Mouse (Mus musculus): ENCODE results near the gene Zbtb20.

Gene Zbtb20

DNA sequence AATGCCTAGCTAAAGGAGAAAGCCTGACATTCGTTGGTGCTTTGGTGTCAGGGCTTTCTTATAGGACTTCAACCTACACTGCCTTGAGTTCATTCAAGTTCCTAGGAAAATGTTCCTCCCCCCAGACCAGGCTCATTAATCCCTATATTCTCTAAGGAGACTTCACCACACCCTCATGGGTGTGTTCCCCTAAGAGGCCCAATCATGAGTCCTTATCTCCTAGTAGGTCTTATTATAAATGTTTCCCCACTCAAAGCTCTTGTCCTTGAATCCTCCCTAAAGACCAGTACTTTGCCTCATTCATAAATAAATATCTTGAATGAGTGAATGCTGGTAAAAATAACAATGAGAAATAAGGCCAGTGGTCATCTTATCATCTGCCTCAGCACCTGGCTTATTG, 772.0 kb downstream of the Zbtb20 start:
- DNase-seq (ENCODE audit: low spot score in 2 of 2): no peak

DNA sequence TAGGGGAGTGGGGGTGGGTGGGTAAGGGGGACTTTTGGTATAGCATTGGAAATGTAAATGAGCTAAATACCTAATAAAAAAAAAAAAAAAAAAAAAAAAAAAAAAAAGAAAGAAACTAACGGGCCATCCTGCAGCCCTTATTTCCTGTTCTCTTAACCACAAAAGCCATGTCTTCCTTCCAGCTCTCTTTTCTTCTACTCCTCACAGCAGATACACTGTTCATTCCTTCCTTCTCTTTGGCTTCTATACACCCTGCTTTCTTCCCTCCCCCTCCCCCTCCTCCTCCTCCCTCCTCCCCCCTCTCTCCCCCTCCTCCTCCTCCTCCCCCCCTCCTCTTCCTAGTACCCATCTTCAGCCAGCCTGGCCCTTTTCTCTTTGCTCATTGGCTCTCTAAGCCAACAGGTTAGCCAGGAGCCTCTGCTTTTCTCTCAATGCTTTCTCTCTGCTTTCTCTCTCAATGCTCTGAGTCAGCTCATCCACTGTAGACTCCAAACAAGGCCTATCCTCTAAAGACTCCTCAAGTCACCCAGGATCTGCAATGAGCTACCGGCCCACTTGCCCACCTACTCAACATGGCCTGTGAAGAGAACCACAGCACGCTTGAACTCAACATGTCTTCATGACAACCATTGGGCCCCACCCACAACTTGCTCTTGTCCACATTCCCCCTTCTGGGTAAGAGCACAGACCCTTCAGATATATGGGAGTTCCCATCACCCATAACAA, 774.8 kb downstream of the Zbtb20 start:
- no peak for DNase-seq (ENCODE audit: low spot score in 2 of 2)

DNA sequence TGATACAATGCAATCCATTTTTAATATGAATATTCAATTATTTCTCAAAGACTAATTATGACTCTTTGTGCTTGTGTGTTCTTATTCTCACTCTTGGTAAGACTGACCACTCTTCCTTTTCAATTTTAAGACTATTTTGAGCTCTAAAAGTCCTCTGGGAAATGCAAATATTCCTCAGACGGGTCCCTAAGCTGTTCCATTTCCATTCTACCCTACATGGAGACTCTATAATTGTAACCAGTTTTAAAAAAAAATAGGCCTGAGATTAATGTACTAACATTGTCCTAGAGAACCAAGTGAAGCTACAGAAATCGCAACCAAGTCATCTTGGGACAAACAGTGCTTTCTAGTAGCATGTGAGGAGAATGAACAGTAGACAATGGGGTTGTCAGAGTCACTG, 777.6 kb downstream of the Zbtb20 start:
- no peak for DNase-seq (ENCODE audit: low spot score in 2 of 2)

DNA sequence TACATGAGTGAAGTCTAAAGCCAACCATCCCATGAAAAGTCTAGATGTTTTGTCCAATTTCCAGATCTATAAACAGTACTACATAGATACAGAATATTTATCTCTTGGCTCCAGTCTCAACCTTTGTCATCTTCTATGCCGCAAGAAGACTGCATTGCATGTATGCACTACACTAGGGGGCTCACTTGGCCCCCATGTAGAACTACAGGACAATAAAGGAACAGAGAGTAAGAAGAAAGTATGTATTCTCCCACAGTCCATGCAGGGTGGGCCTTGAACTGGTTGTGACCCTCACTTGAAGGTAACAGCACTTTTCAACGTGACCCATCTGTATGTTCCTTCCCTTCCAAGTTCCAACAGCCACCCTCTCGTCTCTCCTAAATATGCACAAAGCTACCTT, 778.6 kb downstream of the Zbtb20 start:
- DNase-seq (ENCODE audit: low spot score in 2 of 2): no peak

DNA sequence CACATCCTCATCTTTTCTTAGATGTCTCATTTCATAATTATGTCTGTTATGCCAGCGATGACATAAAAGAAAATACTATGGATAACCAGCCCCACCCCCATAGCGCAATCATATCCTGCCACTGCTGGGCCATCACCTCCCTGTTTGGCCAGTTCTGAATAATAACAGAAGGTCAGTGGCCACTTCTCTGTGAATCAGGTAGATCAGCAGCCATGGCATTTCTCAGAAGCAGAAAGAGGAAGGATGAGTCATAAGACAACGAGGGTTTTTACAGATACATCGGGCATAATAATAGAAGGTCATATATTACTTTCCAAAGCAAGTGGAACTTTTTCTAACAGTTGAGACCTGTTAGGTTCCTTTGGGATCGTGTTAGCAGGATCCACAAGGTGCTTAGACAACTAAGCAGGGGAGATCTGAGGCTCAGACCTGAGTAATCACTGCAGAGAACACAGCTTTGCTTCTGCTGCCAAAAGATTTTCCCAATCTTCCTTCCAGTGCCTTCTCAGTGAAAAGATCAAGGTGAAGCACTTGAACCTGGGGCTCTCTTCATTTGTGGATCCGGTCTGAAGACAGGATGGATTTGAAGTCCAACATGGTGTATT, 779.6 kb downstream of the Zbtb20 start:
- no peak for DNase-seq (ENCODE audit: low spot score in 2 of 2)

DNA sequence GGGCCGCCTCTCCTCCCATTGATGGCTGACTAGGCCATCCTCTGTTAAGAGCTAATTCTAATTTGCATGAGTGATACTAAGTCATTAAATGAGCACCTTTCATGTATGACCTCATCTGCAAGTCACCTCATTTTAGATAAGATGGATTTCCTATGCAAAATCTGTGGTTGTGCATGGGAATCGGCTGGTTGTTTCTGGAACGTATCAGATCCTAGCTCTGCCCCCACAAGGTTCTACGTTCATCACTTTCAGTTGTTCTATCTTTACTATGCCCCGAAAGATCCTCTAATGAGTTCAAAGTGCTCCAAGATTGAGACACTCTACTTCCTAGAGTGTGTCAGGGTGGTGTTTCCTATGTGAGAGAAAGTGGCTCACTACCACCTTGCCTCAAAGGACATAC, 785.9 kb downstream of the Zbtb20 start:
- DNase-seq (ENCODE audit: low spot score in 2 of 2): no peak

DNA sequence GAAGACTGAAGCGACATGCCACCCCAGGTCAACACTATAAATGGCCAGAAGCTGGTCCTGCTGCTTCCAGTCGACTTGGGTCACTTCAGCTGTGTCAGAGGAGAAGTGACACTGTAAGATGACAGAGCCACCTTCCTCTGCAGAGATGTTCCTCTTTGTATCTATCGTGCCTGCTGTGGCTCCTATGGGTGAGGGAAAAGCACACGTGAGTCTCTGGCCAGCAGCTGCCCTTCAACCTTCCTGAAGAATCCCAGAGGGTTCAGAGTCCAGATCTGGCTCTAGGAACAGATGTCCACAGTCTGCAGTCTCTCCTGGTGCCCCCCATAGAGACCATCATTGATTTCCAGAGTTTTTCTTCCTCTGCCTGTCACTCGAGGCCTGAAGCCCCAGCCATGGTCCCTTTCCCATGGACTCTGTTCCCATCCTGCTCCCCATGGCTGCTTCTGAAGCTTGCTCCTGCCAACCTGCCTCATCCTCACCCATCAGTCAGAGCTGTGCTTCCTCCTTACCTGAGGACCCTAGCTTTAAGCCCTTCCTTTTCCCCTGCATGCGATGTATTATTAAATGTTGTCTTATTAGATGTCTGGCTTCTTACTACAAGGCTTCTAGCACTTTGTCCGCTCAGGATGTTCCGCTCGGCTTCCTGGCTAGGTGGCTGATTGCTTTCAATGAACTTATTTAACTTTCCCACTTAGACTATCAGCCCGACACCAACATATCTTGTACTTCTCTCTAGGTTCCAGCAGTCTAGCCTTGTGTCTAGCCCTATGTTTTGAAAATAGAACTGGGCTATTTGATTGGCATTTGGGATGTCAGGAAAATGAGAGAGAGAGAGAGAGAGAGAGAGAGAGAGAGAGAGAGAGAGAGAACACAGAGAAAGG, 786.7 kb downstream of the Zbtb20 start:
- no peak for DNase-seq (ENCODE audit: low spot score in 2 of 2)

DNA sequence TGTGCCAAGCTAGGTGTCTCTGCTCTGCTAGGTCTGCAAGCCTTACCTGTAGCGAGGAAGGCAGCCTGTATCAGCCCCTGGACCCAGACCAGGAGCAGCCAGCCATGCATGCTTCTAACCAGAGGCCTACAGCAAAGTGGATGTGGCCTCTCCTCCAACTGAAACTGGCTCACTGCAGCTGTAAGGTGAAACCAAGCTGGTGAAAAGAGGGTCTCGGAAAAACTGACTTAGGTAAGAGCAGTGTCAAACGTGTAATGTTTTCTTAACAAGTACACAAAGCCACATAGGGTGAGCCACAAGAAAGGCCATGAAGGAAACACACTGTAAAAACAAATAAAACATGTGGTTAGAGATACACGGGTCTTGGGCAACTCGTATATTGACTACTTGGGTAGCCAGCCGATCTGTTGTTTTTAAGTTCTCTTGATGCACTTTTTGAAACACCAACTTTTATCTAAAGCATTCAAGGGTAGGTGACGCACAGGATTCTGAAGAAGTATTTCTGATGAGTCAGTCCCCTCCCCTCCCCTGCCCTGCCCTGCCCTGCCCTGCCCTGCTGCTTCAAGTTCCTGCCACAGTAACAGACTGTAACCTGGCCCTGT, 788.4 kb downstream of the Zbtb20 start, which contains the start of gene Tigit:
Tigit (minus strand) TSS at position 169 of the 602 bp plus-strand sequence.
- DNase-seq (ENCODE audit: low spot score in 2 of 2): no peak

DNA sequence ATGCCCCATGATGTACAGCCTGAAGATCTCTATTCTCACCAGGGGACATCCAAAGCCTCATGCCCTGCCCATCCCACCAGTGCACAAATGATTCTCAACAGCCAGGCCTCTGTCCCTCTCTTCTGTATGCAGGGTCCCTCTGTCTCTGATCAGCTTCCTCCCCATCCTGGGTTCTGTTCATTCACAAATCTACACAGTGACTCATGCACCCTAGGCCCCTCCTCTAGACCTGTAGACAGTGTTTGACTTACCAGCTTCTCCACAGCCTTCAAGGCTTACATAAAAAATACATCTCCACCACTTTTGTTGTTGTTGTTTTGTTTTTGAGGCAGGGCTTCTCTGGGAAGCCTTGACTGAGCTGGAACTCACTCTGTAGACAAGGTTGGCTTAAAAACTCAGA, 789.2 kb downstream of the Zbtb20 start:
- DNase-seq (ENCODE audit: low spot score in 2 of 2): no peak

DNA sequence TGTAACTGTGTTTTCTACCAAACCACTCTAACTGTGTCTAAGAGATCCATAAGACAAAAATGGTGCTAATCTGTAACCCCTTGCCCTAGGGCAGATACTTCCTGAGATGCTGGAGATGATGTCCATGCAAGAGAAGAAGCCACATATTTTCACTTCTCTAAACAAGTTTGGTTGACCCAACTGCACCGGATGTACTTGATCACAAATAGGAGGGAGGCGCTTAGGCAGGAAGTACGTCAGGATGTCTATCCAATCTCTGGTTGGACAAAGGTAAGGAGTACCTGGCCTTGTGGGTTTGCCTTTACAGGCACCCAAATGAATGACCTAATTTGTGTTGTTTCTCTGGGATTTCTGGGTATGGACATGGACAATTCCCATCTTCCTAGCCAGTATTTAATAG, 792.6 kb downstream of the Zbtb20 start:
- DNase-seq (ENCODE audit: low spot score in 2 of 2): no peak

DNA sequence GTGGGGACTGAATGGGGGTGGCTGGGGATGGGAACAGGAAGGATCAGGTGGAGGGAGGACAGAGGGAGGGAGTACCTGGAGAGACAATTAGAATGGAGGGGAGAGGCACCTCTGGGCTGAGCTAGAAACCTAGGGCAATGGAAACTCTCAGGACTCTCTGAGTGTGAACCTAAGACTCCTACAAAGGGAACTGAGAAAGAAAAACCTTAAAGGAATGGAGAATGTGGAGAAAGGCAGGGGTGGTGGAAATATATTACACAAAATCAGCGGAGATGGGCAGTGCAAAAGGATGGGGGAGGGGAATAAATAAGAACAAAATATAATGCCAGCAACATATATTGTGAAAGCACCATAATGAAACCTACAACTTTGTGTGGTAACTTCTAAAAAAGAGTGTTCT, 796.3 kb downstream of the Zbtb20 start:
- DNase-seq (ENCODE audit: low spot score in 2 of 2): no peak

DNA sequence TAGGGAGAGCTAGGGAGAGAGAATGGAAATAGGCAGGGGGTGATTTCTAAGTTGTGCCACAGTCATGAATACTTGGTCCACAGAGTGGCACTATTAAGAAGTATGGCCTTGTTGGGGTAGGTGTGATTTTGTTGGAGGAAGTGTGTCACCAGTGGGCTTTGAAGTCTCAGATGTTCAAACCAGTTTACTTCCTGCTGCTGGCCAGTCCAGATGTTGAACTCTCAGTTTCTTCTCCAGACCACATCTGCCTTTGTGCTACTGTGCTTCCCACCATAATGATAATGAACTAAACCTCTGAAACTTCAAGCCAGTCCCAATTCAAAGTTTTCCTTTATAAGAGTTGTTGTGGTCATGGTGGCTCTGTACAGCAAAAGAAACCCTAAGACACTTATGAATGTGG, 797.0 kb downstream of the Zbtb20 start:
- DNase-seq (ENCODE audit: low spot score in 2 of 2): no peak

DNA sequence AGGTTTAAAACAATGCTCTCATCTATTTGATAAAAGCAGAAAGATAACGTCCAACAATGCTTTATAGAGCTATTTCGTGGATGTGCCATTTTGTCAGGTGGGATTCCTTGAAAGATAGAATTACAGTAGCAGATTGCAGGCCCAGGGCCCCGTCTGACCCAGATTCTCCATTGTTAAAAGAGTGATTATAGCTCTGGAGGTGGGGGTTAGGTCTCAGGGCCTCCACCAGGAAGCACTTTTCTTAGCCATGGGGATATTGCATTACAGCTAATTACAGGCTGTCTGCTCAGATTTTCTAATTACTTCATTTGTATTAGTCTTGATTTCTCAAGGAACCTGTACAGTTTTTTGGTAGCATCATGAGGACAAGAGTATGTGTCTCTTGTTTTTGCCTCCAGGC, 798.7 kb downstream of the Zbtb20 start:
- DNase-seq (ENCODE audit: low spot score in 2 of 2): no peak

DNA sequence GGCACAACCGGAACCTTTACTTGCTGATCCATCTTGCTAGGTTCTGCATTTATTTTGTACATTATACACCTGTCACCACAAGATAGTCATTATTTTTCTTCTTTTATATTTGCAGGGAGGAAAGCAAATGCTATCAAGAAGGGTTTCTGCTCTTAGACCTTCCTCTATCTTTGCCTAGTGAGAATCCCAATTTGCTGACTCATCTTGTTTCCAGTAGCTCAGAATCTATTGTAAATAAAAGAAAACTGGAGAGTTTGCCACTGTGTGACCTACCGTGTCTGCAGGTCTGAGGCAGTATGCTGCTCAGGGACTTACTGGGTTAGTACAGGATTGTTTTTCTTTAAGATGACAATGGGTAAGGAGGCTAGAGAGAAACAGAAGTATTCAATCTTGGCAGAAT, 812.3 kb downstream of the Zbtb20 start:
- DNase-seq (ENCODE audit: low spot score in 2 of 2): no peak

DNA sequence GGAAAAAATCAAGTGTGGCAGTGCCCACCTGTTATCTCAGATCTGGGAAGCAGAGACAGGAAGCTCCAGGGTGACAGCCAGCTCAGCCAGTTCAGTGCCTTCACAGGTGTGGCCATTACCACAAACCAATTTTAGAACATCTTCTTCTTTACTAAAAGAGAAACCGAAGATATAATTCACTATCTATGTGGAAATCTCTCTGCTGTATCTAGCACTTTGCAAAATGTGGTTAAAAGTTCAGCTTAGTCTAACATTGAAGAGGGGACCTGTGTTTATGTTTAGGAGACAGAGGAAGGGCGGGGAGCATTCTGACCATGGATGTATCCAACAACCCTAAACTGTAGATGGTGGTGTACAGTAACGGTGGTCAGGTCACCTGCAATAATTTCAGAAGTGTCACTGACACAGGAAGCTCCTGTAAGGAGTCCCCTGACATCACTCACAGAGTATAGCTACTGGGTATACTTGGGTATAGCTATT, 814.6 kb downstream of the Zbtb20 start:
- DNase-seq (ENCODE audit: low spot score in 2 of 2): no peak

DNA sequence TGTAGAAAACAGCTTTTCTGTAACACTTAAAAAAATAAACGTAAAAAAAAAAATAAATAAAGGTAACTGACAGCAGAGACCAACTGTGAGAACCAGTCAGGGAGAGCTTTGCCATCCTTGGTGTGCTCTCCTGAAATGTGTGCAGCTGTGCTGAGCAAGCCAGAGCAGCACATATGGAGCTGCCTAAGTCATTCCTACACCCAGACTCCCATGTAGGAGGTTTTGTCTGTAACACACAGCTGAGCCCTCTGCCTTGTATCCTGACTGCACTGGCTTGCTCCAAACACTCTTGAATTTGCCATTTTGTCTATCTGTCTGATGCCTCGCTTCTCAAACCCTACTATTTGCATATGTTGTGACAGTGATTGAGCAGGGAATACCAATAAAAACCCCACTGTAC, 815.2 kb downstream of the Zbtb20 start:
- peak in 1 of 2 experiments; percentile 25 for DNase-seq (ENCODE audit: low spot score in 2 of 2)

DNA sequence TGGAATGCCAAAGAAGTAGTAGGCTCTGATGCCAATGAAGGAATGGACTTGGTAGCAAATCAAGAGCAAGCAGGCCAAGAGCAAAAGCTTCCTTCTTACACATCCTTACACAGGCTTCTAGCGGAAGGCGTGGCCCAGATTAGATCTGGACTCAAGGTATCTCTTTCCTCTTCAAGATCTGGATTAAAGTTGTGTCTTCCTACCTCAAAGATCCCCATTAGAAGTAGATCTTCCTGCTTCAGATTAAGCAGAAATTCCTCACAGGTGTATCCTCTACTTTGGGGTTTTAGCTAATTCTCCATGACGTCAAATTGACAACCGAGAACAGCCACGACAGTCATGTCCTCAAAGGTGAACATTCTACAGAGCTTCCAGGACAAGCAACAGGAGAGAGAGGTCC, 816.1 kb downstream of the Zbtb20 start:
- no peak for DNase-seq (ENCODE audit: low spot score in 2 of 2)
